Mouse (Mus musculus): ENCODE results near the gene Osbpl5.

GRCm38 (mm10) chr7:143757027-143757390 lies 224 bp upstream of the Osbpl5 start:
- TF ChIP-seq CTCF (IDR thresholded peaks at IDR 0.05; ENCODE audit: low read depth) = no peak
- TF ChIP-seq EP300 (IDR thresholded peaks at IDR 0.05; ENCODE audit: low read depth) = no peak

Data from liver, postnatal 0 days (tissue).